Mouse (Mus musculus): ENCODE data around the gene Lrrc32. TPM values are rescaled to one million over a fixed set of nuclear protein-coding genes. Genes with fewer than 3 reads are reported as not detected.

Lrrc32 gene
- polyA plus RNA-seq, 1 experiment: not detected

- no peak for TF ChIP-seq GATA1 (IDR thresholded peaks at IDR 0.05; ENCODE audit: low read length)
Observed at GRCm38 (mm10) chr7:98548839-98549238, 59.8 kb downstream of the Lrrc32 start.

- TF ChIP-seq GATA1 (IDR thresholded peaks at IDR 0.05; ENCODE audit: low read length): no peak
Observed at GRCm38 (mm10) chr7:98550596-98550995, 61.5 kb downstream of the Lrrc32 start.

- TF ChIP-seq GATA1 (IDR thresholded peaks at IDR 0.05; ENCODE audit: low read length): no peak
Observed at GRCm38 (mm10) chr7:98551041-98551440, 62.0 kb downstream of the Lrrc32 start.

Other genes with a start within 250 kb of the Lrrc32 start
- 5.4 and 16.3 TPM in 2 replicates for gene Acer3, start 168.1 kb upstream of the Lrrc32 start, polyA plus RNA-seq (2012)
- gene Tsku, start 128.0 kb upstream of the Lrrc32 start, polyA plus RNA-seq (2012): not detected in 2 replicates
- gene Gucy2d, start 48.9 kb upstream of the Lrrc32 start, polyA plus RNA-seq (2012): not detected in 2 replicates
- 2.3 and 2.8 TPM in 2 replicates for gene Emsy, start 167.5 kb downstream of the Lrrc32 start, polyA plus RNA-seq (2012)
- 47.8 and 51.7 TPM in 2 replicates for gene Thap12, start 213.8 kb downstream of the Lrrc32 start, polyA plus RNA-seq (2012)